Mouse (Mus musculus): ENCODE data around the gene Msx3.

- no peak for TF ChIP-seq CTCF (IDR thresholded peaks at IDR 0.05; ENCODE audit: borderline replicate concordance, control insufficient read depth, extremely low read depth, insufficient read depth, low read length, poor library complexity)
- no peak for TF ChIP-seq POLR2A (IDR thresholded peaks at IDR 0.05; ENCODE audit: control insufficient read depth, extremely low read depth, insufficient read depth, low read length, poor library complexity)
Observed at GRCm38 (mm10) chr7:140045546-140045945, 3.3 kb downstream of the Msx3 start.
